Mouse (Mus musculus) midbrain, embryonic 16.5 days (tissue): ENCODE measurements around the gene Zfp60. TPM values are rescaled to one million over a fixed set of nuclear protein-coding genes. Genes with fewer than 3 reads are reported as not detected.

Source experiments
- ATAC-seq: fragments of 200-750 bp; cut with Nextera tagmentation; 2 replicates; pipeline ENCODE4 v1.8.0; 2017; ENCODE audit warnings: moderate TSS enrichment
- H3K27ac ChIP-seq: fragments of 300-500 bp; sonication (generic); 2 replicates; pipeline ENCODE4 v1.5.1; 2014; ENCODE audit warnings: mild to moderate bottlenecking, low read length, mixed read lengths
- H3K27me3 ChIP-seq: fragments of 300-500 bp; sonication (generic); 2 replicates; pipeline ENCODE4 v1.6.1; 2014; ENCODE audit warnings: low read depth, low read length, mixed read lengths; ENCODE audit not compliant: control insufficient read depth, insufficient read depth
- H3K36me3 ChIP-seq: fragments of 300-500 bp; sonication (generic); 2 replicates; pipeline ENCODE4 v1.6.1; 2014; ENCODE audit warnings: mild to moderate bottlenecking, low read length, moderate library complexity, mixed read lengths; ENCODE audit not compliant: control insufficient read depth, insufficient read depth
- H3K4me1 ChIP-seq: fragments of 300-500 bp; sonication (generic); 2 replicates; pipeline ENCODE4 v1.6.1; 2014; ENCODE audit warnings: mild to moderate bottlenecking, low read length, mixed read lengths; ENCODE audit not compliant: control insufficient read depth, insufficient read depth
- H3K4me2 ChIP-seq: fragments of 300-500 bp; sonication (generic); 2 replicates; pipeline ENCODE4 v1.6.1; 2014; ENCODE audit warnings: mild to moderate bottlenecking, low read length, mixed read lengths
- H3K4me3 ChIP-seq: fragments of 300-500 bp; sonication (generic); 2 replicates; pipeline ENCODE4 v1.5.1; 2014; ENCODE audit warnings: low read depth, mild to moderate bottlenecking, low read length, moderate library complexity, mixed read lengths
- H3K9ac ChIP-seq: fragments of 300-500 bp; sonication (generic); 2 replicates; pipeline ENCODE4 v1.6.1; 2014; ENCODE audit warnings: low read depth, low read length, mixed read lengths
- H3K9me3 ChIP-seq: fragments of 300-500 bp; sonication (generic); replicated peaks from 2 replicates; pipeline ENCODE4 v1.6.1; 2014; ENCODE audit warnings: mild to moderate bottlenecking, low read length, mixed read lengths; ENCODE audit not compliant: control insufficient read depth, poor library complexity, severe bottlenecking
- WGBS: fragments of 180-500 bp; shearing (Covaris S2); extraction: QIAGEN DNeasy Blood & Tissue Kit; methylation state at CpG from one replicate; pipeline ENCODE4 v1.1.7; 2014; 5-methylcytosine and 5-hydroxymethylcytosine counted together
- polyA plus RNA-seq: library from polyadenylated mRNA; unstranded; fragments of >200 nt; fragmentation: Nextera tagmentation; extraction: Ambion mirVana; gene quantifications from 2 replicates; pipeline ENCODE4 v1.2.1, GENCODE M21; 2015

The Zfp60 gene
- polyA plus RNA-seq: 111 and 125 TPM in 2 replicates

DNA sequence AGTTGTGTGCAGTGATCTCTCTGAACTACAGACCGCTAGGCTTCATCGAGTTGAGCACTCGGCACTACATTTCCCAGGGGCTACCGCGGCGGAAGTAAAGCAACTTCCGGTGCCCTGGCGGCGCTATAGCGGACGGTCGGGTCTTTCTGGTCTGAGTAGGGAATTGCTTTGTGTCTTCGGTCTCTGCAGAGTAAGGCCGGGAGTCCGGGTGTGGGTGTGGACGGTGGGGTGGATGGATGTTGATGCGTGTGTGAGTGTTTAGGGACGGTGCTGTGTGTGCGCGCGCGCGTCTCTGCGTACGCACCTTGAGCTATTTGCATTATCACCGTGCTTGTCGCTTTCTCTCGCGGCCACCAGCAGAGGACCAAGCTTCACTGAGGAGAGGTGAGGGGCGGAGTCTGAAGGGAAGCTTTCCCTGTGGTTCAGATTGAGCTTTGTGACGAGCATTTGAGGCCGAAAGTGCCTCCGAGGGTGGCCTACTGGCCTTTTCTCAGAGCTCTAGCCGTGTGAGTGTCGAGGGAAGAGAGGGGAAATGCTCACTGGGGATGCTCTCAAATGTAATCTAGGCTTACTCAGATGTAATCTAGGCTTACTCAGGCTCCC is at the start of gene Zfp60:
Gene Zfp60, plus strand, starts transcription at position 109 of the 603 bp plus-strand sequence.
- ATAC-seq: peak; percentile 92
- WGBS: 0% methylated on average over 35 of the region's 35 CpGs
- H3K4me3 ChIP-seq: peak within 1 kb of the TSS; percentile 58

DNA sequence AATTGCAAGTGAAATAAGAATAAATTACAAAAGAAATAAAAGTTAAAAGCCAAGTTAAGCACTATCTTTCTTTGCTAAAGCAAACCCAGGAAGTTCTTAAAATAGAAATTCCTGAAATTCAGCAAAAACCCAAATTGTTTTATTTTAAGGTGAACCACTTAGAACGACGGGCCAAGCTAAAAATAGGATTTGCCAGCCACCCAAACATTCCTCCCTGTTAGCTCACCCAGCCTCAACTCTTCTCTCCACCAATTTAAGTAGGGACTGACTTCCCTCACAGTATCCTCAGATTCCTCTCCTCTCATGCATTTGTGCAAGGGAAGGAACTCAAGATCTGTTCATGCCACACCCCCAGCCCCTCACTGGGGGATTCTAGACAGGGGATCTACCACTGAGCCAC is 48.0 kb upstream of the Zfp60 start:
- ATAC-seq: no peak
- 66% methylated on average over 2 of the region's 2 CpGs for WGBS
- H3K9me3 ChIP-seq: no peaks in the 10 kb centered on the region
- H3K9ac ChIP-seq: no peak overlapping the region
- no peaks in the 10 kb centered on the region for H3K27me3 ChIP-seq
- no peak overlapping the region for H3K4me2 ChIP-seq
- no peaks in the 10 kb centered on the region for H3K36me3 ChIP-seq
- no peak overlapping the region for H3K27ac ChIP-seq
- H3K4me3 ChIP-seq: no peak overlapping the region
- H3K4me1 ChIP-seq: peaks cover 5% of the 10 kb centered on the region; the same call in 1 of the 2 replicates

More for the DNA sequence above, at the start of gene Zfp60:
- Histone ChIP-seq H3K27me3 (no peaks in the 10 kb centered on the region), H3K36me3 (no peaks in the 10 kb centered on the region), H3K9me3 (no peaks in the 10 kb centered on the region), H3K27ac (peak within 1 kb of the TSS; percentile 95), H3K4me1 (peaks cover 32% of the 10 kb centered on the region), H3K9ac (peak within 1 kb of the TSS; percentile 78), H3K4me2 (peak within 1 kb of the TSS; percentile 64)

DNA sequence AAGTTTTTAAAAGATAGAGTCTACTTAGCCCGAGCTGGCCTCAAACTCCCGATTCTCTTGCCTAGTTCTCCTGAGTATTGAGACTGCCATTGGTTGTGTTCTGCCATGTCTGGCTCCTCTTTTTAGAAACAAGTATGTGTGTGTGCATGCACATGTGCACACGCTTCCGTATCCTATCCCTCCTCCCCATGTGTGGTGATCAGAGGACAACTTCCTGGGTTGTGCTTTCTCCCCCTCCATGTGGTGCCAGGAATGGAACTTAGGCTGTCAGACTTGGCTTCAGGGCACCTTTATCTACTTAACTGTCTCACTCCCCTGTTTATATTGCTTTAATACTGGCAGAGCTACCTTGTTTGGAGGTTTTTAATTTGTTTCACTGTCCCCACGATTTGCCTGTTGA is 46.0 kb upstream of the Zfp60 start:
- peak overlapping the region; percentile 37 for H3K4me2 ChIP-seq
- no peak overlapping the region for H3K9ac ChIP-seq
- H3K4me1 ChIP-seq: peaks cover 15% of the 10 kb centered on the region
- ATAC-seq: no peak
- no peaks in the 10 kb centered on the region for H3K9me3 ChIP-seq
- H3K4me3 ChIP-seq: peak overlapping the region; percentile 22
- H3K27ac ChIP-seq: no peak overlapping the region
- no peaks in the 10 kb centered on the region for H3K36me3 ChIP-seq
- 34% methylated on average over 5 of the region's 5 CpGs for WGBS
- H3K27me3 ChIP-seq: no peaks in the 10 kb centered on the region

DNA sequence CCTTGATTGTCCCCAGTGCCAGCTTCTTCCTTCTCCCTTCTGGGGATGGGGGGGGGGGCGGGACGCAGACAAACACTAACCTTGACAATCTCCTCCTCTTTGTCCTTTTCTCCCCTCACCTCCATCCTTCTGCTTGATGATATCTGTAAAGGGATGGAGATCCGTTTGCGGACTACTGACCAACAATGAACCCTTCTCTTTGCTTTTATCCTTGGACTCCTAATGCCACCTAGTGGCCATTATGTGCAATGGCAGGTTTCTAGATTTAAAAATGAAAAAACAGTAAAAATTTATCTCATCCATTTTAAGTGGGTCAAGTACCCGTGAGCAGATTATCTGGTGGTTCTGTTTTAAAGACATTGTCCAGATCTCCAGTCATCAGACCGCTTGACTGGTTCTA is 45.5 kb upstream of the Zfp60 start:
- Histone ChIP-seq H3K4me3 (peak overlapping the region; percentile 22), H3K9me3 (no peaks in the 10 kb centered on the region), H3K27ac (no peak overlapping the region), H3K27me3 (no peaks in the 10 kb centered on the region), H3K36me3 (no peaks in the 10 kb centered on the region), H3K4me1 (peaks cover 17% of the 10 kb centered on the region), H3K9ac (0 out of 2 replicates have a peak overlapping the region, but pooled peaks have one; percentile 20), H3K4me2 (peak overlapping the region; percentile 37)
- no peak for ATAC-seq
- 0% methylated on average over 6 of the region's 6 CpGs for WGBS

DNA sequence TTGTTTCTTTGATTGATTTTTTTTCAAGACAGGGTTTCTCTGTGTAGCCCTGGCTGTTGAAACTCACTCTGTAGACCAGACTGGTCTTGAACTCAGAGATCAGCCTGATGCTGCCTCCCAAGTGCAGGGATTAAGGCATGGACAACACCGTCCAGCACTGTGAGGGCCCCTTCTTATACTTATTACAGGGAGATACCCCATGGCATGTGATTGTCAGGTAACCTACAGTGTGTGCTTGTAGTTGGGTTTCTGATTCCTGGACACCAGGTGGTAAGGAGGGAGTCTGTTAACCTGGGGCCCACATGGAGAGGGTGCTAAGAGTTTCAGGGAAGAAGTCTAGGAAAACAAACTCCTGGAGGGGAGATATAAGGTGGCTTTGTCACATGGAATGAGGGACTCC is 44.1 kb upstream of the Zfp60 start:
- H3K9me3 ChIP-seq: no peaks in the 10 kb centered on the region
- no peak for ATAC-seq
- H3K4me2 ChIP-seq: no peak overlapping the region
- H3K27me3 ChIP-seq: no peaks in the 10 kb centered on the region
- peaks cover 17% of the 10 kb centered on the region for H3K4me1 ChIP-seq
- H3K4me3 ChIP-seq: no peak overlapping the region
- no peak overlapping the region for H3K9ac ChIP-seq
- H3K27ac ChIP-seq: no peak overlapping the region
- H3K36me3 ChIP-seq: no peaks in the 10 kb centered on the region
- 58% methylated on average over 1 of the region's 1 CpGs for WGBS

DNA sequence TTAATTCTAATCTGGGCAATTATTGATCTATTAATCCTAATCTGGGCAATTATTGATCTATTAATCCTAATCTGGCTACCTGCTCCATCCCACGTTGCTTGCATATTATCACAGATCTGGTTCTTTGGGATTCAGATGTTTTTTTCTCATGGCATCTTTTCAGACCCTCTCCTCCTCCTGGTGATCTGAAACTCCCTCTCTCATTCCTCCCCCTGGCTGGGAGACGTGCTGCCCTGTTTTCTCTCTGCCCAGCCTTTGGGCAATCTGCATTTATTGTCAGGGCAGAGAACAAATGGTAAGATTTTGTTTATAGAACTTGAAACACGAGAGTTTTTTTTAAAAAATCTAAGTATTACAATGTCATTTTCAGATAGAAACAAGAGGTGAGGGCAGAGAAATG is 43.4 kb upstream of the Zfp60 start:
- 76% methylated on average over 3 of the region's 3 CpGs for WGBS
- H3K9me3 ChIP-seq: no peaks in the 10 kb centered on the region
- H3K27ac ChIP-seq: no peak overlapping the region
- ATAC-seq: no peak
- no peak overlapping the region for H3K4me3 ChIP-seq
- peak overlapping the region; percentile 72; the same call in 1 of the 2 replicates for H3K9ac ChIP-seq
- H3K36me3 ChIP-seq: no peaks in the 10 kb centered on the region
- H3K4me1 ChIP-seq: peaks cover 17% of the 10 kb centered on the region
- H3K4me2 ChIP-seq: peak overlapping the region; percentile 74; the same call in 1 of the 2 replicates
- H3K27me3 ChIP-seq: no peaks in the 10 kb centered on the region

DNA sequence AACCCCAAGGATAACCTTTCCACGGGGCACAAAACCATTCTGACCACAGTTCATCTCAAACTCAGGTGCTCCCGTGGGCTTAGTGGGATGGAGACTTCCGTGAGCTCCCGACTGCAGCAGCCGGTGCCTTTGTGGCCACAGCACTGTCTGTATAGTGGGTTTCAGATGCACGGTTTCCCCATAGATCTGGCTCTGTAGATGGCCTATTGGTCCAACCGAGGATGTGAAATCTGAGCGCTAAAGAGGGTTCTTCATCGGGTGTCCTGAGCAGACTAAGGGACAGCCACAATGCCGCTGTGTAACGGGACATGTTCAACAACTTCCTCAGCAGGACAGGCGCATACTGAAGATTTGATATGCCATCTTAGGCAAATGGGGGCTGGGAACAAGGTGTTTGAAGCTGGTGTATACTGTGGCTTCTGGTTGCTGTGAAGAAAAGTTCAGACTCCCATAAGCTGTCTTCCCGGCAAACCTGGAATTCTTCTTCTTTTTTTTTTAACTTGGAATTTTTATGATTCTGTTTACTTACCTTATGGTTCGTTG is 42.9 kb upstream of the Zfp60 start:
- Histone ChIP-seq H3K9me3 (no peaks in the 10 kb centered on the region), H3K4me2 (peak overlapping the region; percentile 74), H3K4me3 (peak overlapping the region; percentile 49), H3K9ac (peak overlapping the region; percentile 72), H3K4me1 (peaks cover 17% of the 10 kb centered on the region), H3K27me3 (no peaks in the 10 kb centered on the region), H3K36me3 (no peaks in the 10 kb centered on the region), H3K27ac (peak overlapping the region; percentile 78)
- WGBS: 34% methylated on average over 14 of the region's 14 CpGs
- ATAC-seq: no peak

DNA sequence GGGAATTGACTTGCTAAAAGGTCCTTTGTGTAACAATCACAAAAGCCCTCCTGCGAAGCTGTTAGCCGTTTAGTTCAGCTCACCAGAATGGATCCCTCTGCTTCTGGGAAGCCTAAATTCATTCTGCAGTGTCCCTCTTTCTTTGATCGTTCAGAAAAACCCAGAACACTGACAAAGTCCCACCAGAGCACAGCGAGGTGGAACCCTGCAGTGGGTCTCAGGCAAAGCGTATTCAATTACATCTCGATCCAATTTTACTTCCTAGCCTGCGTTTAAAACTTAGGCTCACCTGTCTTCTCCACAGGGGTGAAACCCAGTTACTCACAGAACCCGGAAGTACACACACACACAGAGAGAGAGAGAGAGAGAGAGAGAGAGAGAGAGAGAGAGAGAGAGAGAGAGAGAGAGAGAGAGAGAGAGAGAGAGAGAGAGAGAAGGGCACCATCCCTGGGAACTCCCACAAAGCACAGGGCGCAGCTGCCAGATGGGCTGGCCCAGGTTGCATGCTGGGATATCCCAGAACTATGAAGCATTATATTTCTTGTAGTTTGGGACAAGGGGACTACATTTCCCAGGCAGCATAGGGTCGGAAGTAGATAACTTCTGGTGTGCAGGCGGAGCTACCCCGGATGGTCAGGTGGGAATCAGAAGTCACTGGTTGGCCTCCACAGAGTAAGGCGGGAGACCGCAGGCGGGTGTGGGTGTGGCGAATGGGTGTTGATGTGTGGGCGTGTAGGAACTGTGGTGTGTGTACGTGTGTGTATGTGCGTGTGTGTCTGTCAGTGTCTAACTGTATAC is 42.2 kb upstream of the Zfp60 start, which contains the start of gene Zfp607b:
Gene Zfp607b, plus strand, starts transcription at position 526 of the 798 bp plus-strand sequence.
- 0% methylated on average over 19 of the region's 19 CpGs for WGBS
- H3K9ac ChIP-seq: peak within 1 kb of the TSS; percentile 72
- no peaks in the 10 kb centered on the region for H3K27me3 ChIP-seq
- H3K4me3 ChIP-seq: peak within 1 kb of the TSS; percentile 49
- H3K36me3 ChIP-seq: no peaks in the 10 kb centered on the region
- H3K4me1 ChIP-seq: peaks cover 17% of the 10 kb centered on the region
- peak within 1 kb of the TSS; percentile 78 for H3K27ac ChIP-seq
- ATAC-seq: peak; percentile 99
- peak within 1 kb of the TSS; percentile 74 for H3K4me2 ChIP-seq
- no peaks in the 10 kb centered on the region for H3K9me3 ChIP-seq

DNA sequence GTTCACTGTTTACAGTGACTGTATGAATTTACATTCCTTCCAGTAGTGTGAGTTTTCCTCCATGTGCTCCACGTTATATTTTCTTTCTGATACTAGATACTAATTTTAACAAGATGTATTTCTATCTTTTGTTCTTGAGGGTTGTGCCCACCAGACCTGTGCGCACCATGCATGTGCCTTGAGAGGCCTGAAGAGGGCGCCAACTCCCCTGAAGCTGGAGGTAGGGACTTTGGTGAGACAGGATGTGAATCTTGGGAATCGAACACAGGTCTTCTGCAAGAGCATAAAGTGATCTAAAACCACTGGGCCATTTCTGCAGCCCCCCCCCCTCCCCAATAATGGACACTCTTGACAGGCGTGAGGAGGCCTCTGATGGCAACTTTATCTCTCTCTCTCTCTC is 40.1 kb upstream of the Zfp60 start:
- WGBS: 48% methylated on average over 5 of the region's 5 CpGs
- H3K9ac ChIP-seq: no peak overlapping the region
- no peaks in the 10 kb centered on the region for H3K27me3 ChIP-seq
- no peak overlapping the region for H3K4me2 ChIP-seq
- H3K4me1 ChIP-seq: peaks cover 13% of the 10 kb centered on the region
- no peaks in the 10 kb centered on the region for H3K36me3 ChIP-seq
- no peak overlapping the region for H3K27ac ChIP-seq
- no peaks in the 10 kb centered on the region for H3K9me3 ChIP-seq
- no peak for ATAC-seq
- no peak overlapping the region for H3K4me3 ChIP-seq
